In genomic region chr6:72162155-72162890, GRCm38 (mm10) we compare ENCODE assay signal across 10 mouse cellular contexts.
DNase-seq lines count a peak whose midpoint lies in the region; ATAC-seq lines count a peak whose summit lies in the region.
"Had no signal": no experiment of that assay in that cellular context is flagged by ENCODE, and none has a peak within 500 bp of the region (broad histone marks: within the 10 kb centered on the region; RNA-seq: fewer than 3 reads in every experiment).

No protein-coding gene starts in this region.

- H3K27ac ChIP-seq in hindbrain, embryonic 12.5 days: no peak overlapping the region
- H3K27ac ChIP-seq: limb, embryonic 12.5 days had no signal

- no peaks in the 10 kb centered on the region for H3K4me1 ChIP-seq in hindbrain, embryonic 12.5 days
- H3K4me1 ChIP-seq: limb, embryonic 12.5 days had no signal

- DNase-seq in ovary, adult 18-20 months (ENCODE audit: low spot score): peak; percentile 30
- DNase-seq in ovary, postnatal 10 days (ENCODE audit: low spot score): no peak
- DNase-seq in gastrocnemius, postnatal 25 days: peak; percentile 79
- peak; percentile 78 for DNase-seq in kidney, adult 18-20 months
- DNase-seq in lung, postnatal 14 days: peak; percentile 53
- no peak for DNase-seq in frontal cortex, postnatal 36 days (ENCODE audit: low spot score in 2 of 2)

- H3K9me3 ChIP-seq in hindbrain, embryonic 12.5 days (replicated peaks): no peaks in the 10 kb centered on the region
- H3K9me3 ChIP-seq: limb, embryonic 12.5 days had no signal

- no peak overlapping the region for H3K9ac ChIP-seq in hindbrain, embryonic 12.5 days
- H3K9ac ChIP-seq: limb, embryonic 12.5 days had no signal

- no peak for ATAC-seq in hindbrain, embryonic 12.5 days (ENCODE audit: low FRiP score)
- ATAC-seq in frontal cortex, adult (ENCODE audit: low TSS enrichment): no peak
- ATAC-seq: Patski had no signal

- H3K4me2 ChIP-seq in hindbrain, embryonic 12.5 days (replicated peaks): no peak overlapping the region
- H3K4me2 ChIP-seq: limb, embryonic 12.5 days had no signal

- H3K27me3 ChIP-seq in hindbrain, embryonic 12.5 days: no peaks in the 10 kb centered on the region
- H3K27me3 ChIP-seq: limb, embryonic 12.5 days; Patski had no signal

- no peak overlapping the region for H3K4me3 ChIP-seq in hindbrain, embryonic 12.5 days
- H3K4me3 ChIP-seq: limb, embryonic 12.5 days had no signal

- WGBS in hindbrain, embryonic 12.5 days: 48% methylated on average over 19 of the region's 19 CpGs

- H3K36me3 ChIP-seq in hindbrain, embryonic 12.5 days: no peaks in the 10 kb centered on the region
- H3K36me3 ChIP-seq: limb, embryonic 12.5 days had no signal

Comparison
In these comparisons a context has a peak if more than half of its experiments do, and no peak if none do; other contexts are left out.
1. DNase-seq: peak in ovary, adult 18-20 months (single experiment), gastrocnemius, postnatal 25 days (single experiment), kidney, adult 18-20 months (single experiment) and lung, postnatal 14 days (single experiment); none in ovary, postnatal 10 days (single experiment) and frontal cortex, postnatal 36 days (0 of 2).